ENCODE assay signal across 24 mouse cellular contexts in genomic region chr16:20325286-20325685, GRCm38 (mm10). TPM values are rescaled to one million over a fixed set of nuclear protein-coding genes. Genes with fewer than 3 reads are reported as not detected.
DNase-seq lines count a peak whose midpoint lies in the region; ATAC-seq lines count a peak whose summit lies in the region.
"Had no signal": no experiment of that assay in that cellular context is flagged by ENCODE, and none has a peak within 500 bp of the region (broad histone marks: within the 10 kb centered on the region; RNA-seq: fewer than 3 reads in every experiment).

Cyp2ab1 (minus strand) TSS chr16:20325404.

- WGBS in heart, embryonic 15.5 days = 64% methylated on average over 5 of the region's 5 CpGs
- WGBS in large intestine, adult 2 months = 17% methylated on average over 5 of the region's 5 CpGs

- H3K27ac ChIP-seq in heart, embryonic 15.5 days = 0 out of 2 replicates have a peak within 1 kb of the TSS, but pooled peaks have one; percentile 31
- H3K27ac ChIP-seq: embryonic facial prominence, embryonic 15.5 days; forebrain, embryonic 13.5 days; liver, embryonic 13.5 days; neural tube, embryonic 12.5 days; stomach, embryonic 15.5 days had no signal

- no peak within 1 kb of the TSS for H3K4me3 ChIP-seq in heart, embryonic 15.5 days
- H3K4me3 ChIP-seq: embryonic facial prominence, embryonic 15.5 days; forebrain, embryonic 13.5 days; liver, embryonic 13.5 days; neural tube, embryonic 12.5 days; stomach, embryonic 15.5 days had no signal

- no peak for ATAC-seq in heart, embryonic 15.5 days (replicated peaks; ENCODE audit: insufficient number of reproducible peaks, insufficient read depth, low FRiP score, low read depth)
- peak; percentile 76 for ATAC-seq in megakaryocyte, adult 5-6 weeks (ENCODE audit: poor library complexity, severe bottlenecking)
- no peak for ATAC-seq in erythroblast, adult 5-6 weeks (replicated peaks; ENCODE audit: low FRiP score, poor library complexity, severe bottlenecking)
- ATAC-seq: CD4-positive, CD25-positive, alpha-beta regulatory T cell, adult 4 months; forebrain, embryonic 13.5 days; hindbrain, embryonic 16.5 days; midbrain, embryonic 16.5 days had no signal

- DNase-seq in heart, postnatal 14 days = no peak
- peak; percentile 56 for DNase-seq in MEL-GATA-1-ER (ENCODE audit: extremely low read depth, low read depth)
- DNase-seq in large intestine, adult 2 months (ENCODE audit: low read depth, low spot score) = peak; percentile 45
- no peak for DNase-seq in embryo, embryonic 9.5 days (ENCODE audit: extremely low spot score)
- DNase-seq in right cerebral cortex, postnatal 10 days (ENCODE audit: low spot score in 2 of 2) = no peak
- DNase-seq: cerebellum, adult 11-12 months; kidney, adult 11 months; kidney, postnatal 25 days; liver, embryonic 13.5 days; right cerebral cortex, postnatal 4 days; thymus, postnatal 14 days had no signal

- no peak within 1 kb of the TSS for H3K9ac ChIP-seq in heart, embryonic 15.5 days
- H3K9ac ChIP-seq: embryonic facial prominence, embryonic 15.5 days; forebrain, embryonic 13.5 days; liver, embryonic 13.5 days; neural tube, embryonic 12.5 days; stomach, embryonic 15.5 days had no signal

- no peaks in the 10 kb centered on the region for H3K4me1 ChIP-seq in heart, embryonic 15.5 days (replicated peaks)
- H3K4me1 ChIP-seq: embryonic facial prominence, embryonic 15.5 days; forebrain, embryonic 13.5 days; liver, embryonic 13.5 days; neural tube, embryonic 12.5 days; stomach, embryonic 15.5 days had no signal

- no peaks in the 10 kb centered on the region for H3K9me3 ChIP-seq in heart, embryonic 15.5 days (replicated peaks)
- H3K9me3 ChIP-seq: embryonic facial prominence, embryonic 15.5 days; forebrain, embryonic 13.5 days; liver, embryonic 13.5 days; neural tube, embryonic 12.5 days; stomach, embryonic 15.5 days had no signal

- intact Hi-C loops in heart, postnatal 14 days (cut with DNase I) = no loop called here

- no peaks in the 10 kb centered on the region for H3K36me3 ChIP-seq in heart, embryonic 15.5 days

- H3K4me2 ChIP-seq in heart, embryonic 15.5 days = no peak within 1 kb of the TSS
- H3K4me2 ChIP-seq: embryonic facial prominence, embryonic 15.5 days; forebrain, embryonic 13.5 days; liver, embryonic 13.5 days; neural tube, embryonic 12.5 days; stomach, embryonic 15.5 days had no signal

- H3K27me3 ChIP-seq in heart, embryonic 15.5 days = no peaks in the 10 kb centered on the region
- H3K27me3 ChIP-seq: embryonic facial prominence, embryonic 15.5 days; forebrain, embryonic 13.5 days; liver, embryonic 13.5 days; neural tube, embryonic 12.5 days; stomach, embryonic 15.5 days had no signal

RNA-seq across cellular contexts. Expression of gene Cyp2ab1, which starts in this region (rescaled TPM):
- polyA plus RNA-seq in heart, embryonic 15.5 days (2015; fragmentation: Nextera tagmentation; extraction: Ambion mirVana) = not detected in 2 replicates
- total RNA-seq in heart, postnatal 14 days (2021) = 1 to 10 TPM in 1 of 2 experiments, under 1 TPM in 1; 0.63 to 1.1 TPM
- polyA plus RNA-seq in large intestine, adult 2 months (2012; rRNA removed) = 0.12 and 0.38 TPM in 2 replicates
- total RNA-seq in megakaryocyte, adult 5-6 weeks (2015) = 9.3 and 9.5 TPM in 2 replicates
- 11.3 and 12.0 TPM in 2 replicates for total RNA-seq in megakaryocyte, adult 5-6 weeks (2017)
- 1.3 TPM in 1 of 2 replicates, not detected in the other for total RNA-seq in erythroblast, adult 5-6 weeks (2015; ENCODE audit: low replicate concordance)
- 0.77 and 1.5 TPM in 2 replicates for total RNA-seq in erythroblast, adult 5-6 weeks (2017; ENCODE audit: low replicate concordance)
- total RNA-seq: layer of hippocampus, postnatal 10 days; left cerebral cortex, postnatal 36 days had no signal
- polyA plus RNA-seq: CD4-positive, CD25-positive, alpha-beta regulatory T cell, adult 4 months; forebrain, embryonic 13.5 days; heart, embryonic 14.5 days; hindbrain, embryonic 16.5 days; liver, embryonic 13.5 days; midbrain, embryonic 16.5 days; neural tube, embryonic 12.5 days; stomach, embryonic 15.5 days had no signal

Comparison
In these comparisons a context has a peak if more than half of its experiments do, and no peak if none do; other contexts are left out.
1. RNA of gene Cyp2ab1 (total RNA-seq): 9.3 to 12.0 TPM in megakaryocyte, adult 5-6 weeks; 0.77 to 1.5 TPM in erythroblast, adult 5-6 weeks and 0.63 to 1.1 TPM in heart, postnatal 14 days; every median in the first group is over 4 times any median in the second.
2. Peak in DNase-seq in large intestine, adult 2 months; RNA of the gene not detected or under 1 TPM.